Mouse (Mus musculus) midbrain, embryonic 16.5 days (tissue): ENCODE data around the gene Adipor2. TPM values are rescaled to one million over a fixed set of nuclear protein-coding genes. Genes with fewer than 3 reads are reported as not detected.

Experiments
- ATAC-seq: fragments of 200-750 bp; cut with Nextera tagmentation; 2 replicates; pipeline ENCODE4 v1.8.0; 2017; ENCODE audit warnings: moderate TSS enrichment
- H3K27ac ChIP-seq: fragments of 300-500 bp; sonication (generic); 2 replicates; pipeline ENCODE4 v1.5.1; 2014; ENCODE audit warnings: mild to moderate bottlenecking, low read length, mixed read lengths
- H3K27me3 ChIP-seq: fragments of 300-500 bp; sonication (generic); 2 replicates; pipeline ENCODE4 v1.6.1; 2014; ENCODE audit warnings: low read depth, low read length, mixed read lengths; ENCODE audit not compliant: control insufficient read depth, insufficient read depth
- H3K36me3 ChIP-seq: fragments of 300-500 bp; sonication (generic); 2 replicates; pipeline ENCODE4 v1.6.1; 2014; ENCODE audit warnings: mild to moderate bottlenecking, low read length, moderate library complexity, mixed read lengths; ENCODE audit not compliant: control insufficient read depth, insufficient read depth
- H3K4me1 ChIP-seq: fragments of 300-500 bp; sonication (generic); 2 replicates; pipeline ENCODE4 v1.6.1; 2014; ENCODE audit warnings: mild to moderate bottlenecking, low read length, mixed read lengths; ENCODE audit not compliant: control insufficient read depth, insufficient read depth
- H3K4me2 ChIP-seq: fragments of 300-500 bp; sonication (generic); 2 replicates; pipeline ENCODE4 v1.6.1; 2014; ENCODE audit warnings: mild to moderate bottlenecking, low read length, mixed read lengths
- H3K4me3 ChIP-seq: fragments of 300-500 bp; sonication (generic); 2 replicates; pipeline ENCODE4 v1.5.1; 2014; ENCODE audit warnings: low read depth, mild to moderate bottlenecking, low read length, moderate library complexity, mixed read lengths
- H3K9ac ChIP-seq: fragments of 300-500 bp; sonication (generic); 2 replicates; pipeline ENCODE4 v1.6.1; 2014; ENCODE audit warnings: low read depth, low read length, mixed read lengths
- H3K9me3 ChIP-seq: fragments of 300-500 bp; sonication (generic); replicated peaks from 2 replicates; pipeline ENCODE4 v1.6.1; 2014; ENCODE audit warnings: mild to moderate bottlenecking, low read length, mixed read lengths; ENCODE audit not compliant: control insufficient read depth, poor library complexity, severe bottlenecking
- WGBS: fragments of 180-500 bp; shearing (Covaris S2); extraction: QIAGEN DNeasy Blood & Tissue Kit; methylation state at CpG from one replicate; pipeline ENCODE4 v1.1.7; 2014; 5-methylcytosine and 5-hydroxymethylcytosine counted together
- polyA plus RNA-seq: library from polyadenylated mRNA; unstranded; fragments of >200 nt; fragmentation: Nextera tagmentation; extraction: Ambion mirVana; gene quantifications from 2 replicates; pipeline ENCODE4 v1.2.1, GENCODE M21; 2015

Adipor2 gene
- polyA plus RNA-seq, 1 experiment from 2014 or later, result 32.8 TPM

- no peak for ATAC-seq
- H3K27me3 ChIP-seq, result no peaks in the 10 kb centered on the region
- H3K4me3 ChIP-seq, result no peak overlapping the region
- no peaks in the 10 kb centered on the region for H3K36me3 ChIP-seq
- no peaks in the 10 kb centered on the region for H3K9me3 ChIP-seq
- H3K4me2 ChIP-seq, result no peak overlapping the region
- H3K27ac ChIP-seq, result no peak overlapping the region
- H3K4me1 ChIP-seq, result peaks cover 7% of the 10 kb centered on the region
- WGBS, result 37% methylated on average over 3 of the region's 3 CpGs
- no peak overlapping the region for H3K9ac ChIP-seq
Observed at GRCm38 (mm10) chr6:119333831-119334230, 83.7 kb downstream of the Adipor2 start.

- H3K9ac ChIP-seq, result no peak overlapping the region
- H3K4me1 ChIP-seq, result peaks cover 11% of the 10 kb centered on the region
- no peaks in the 10 kb centered on the region for H3K36me3 ChIP-seq
- no peak overlapping the region for H3K4me3 ChIP-seq
- WGBS, result 44% methylated on average over 3 of the region's 3 CpGs
- H3K27ac ChIP-seq, result no peak overlapping the region
- no peak for ATAC-seq
- no peak overlapping the region for H3K4me2 ChIP-seq
- no peaks in the 10 kb centered on the region for H3K27me3 ChIP-seq
- H3K9me3 ChIP-seq, result no peaks in the 10 kb centered on the region
Observed at GRCm38 (mm10) chr6:119333202-119333601, 84.3 kb downstream of the Adipor2 start.

GRCm38 (mm10) chr6:119332111-119332510, 85.4 kb downstream of the Adipor2 start:
- Histone ChIP-seq H3K27ac (no peak overlapping the region), H3K36me3 (no peaks in the 10 kb centered on the region), H3K4me2 (no peak overlapping the region), H3K9me3 (no peaks in the 10 kb centered on the region), H3K4me1 (peaks cover 21% of the 10 kb centered on the region), H3K9ac (no peak overlapping the region), H3K4me3 (no peak overlapping the region), H3K27me3 (no peaks in the 10 kb centered on the region)
- 14% methylated on average over 1 of the region's 1 CpGs for WGBS
- no peak for ATAC-seq

- peak within 1 kb of the TSS; percentile 76 for H3K27ac ChIP-seq
- H3K9me3 ChIP-seq, result no peaks in the 10 kb centered on the region
- H3K9ac ChIP-seq, result peak within 1 kb of the TSS; percentile 80
- peak within 1 kb of the TSS; percentile 68 for H3K4me3 ChIP-seq
- H3K4me2 ChIP-seq, result peak within 1 kb of the TSS; percentile 80
- peaks cover 29% of the 10 kb centered on the region for H3K4me1 ChIP-seq
- under 1% methylated on average over 31 of the region's 31 CpGs for WGBS
- ATAC-seq, result peak; percentile 67
- H3K27me3 ChIP-seq, result no peaks in the 10 kb centered on the region
- H3K36me3 ChIP-seq, result no peaks in the 10 kb centered on the region
Observed at GRCm38 (mm10) chr6:119330506-119330905, 87.0 kb downstream of the Adipor2 start, which contains the start of gene Lrtm2. Gene Lrtm2 (minus strand): TSS chr6:119330766.

GRCm38 (mm10) chr6:119329936-119330335, 87.6 kb downstream of the Adipor2 start:
- Histone ChIP-seq H3K4me2 (peak overlapping the region; percentile 80), H3K36me3 (no peaks in the 10 kb centered on the region), H3K4me3 (peak overlapping the region; percentile 68), H3K27ac (peak overlapping the region; percentile 76), H3K9me3 (no peaks in the 10 kb centered on the region), H3K9ac (peak overlapping the region; percentile 80), H3K4me1 (peaks cover 29% of the 10 kb centered on the region), H3K27me3 (no peaks in the 10 kb centered on the region)
- peak; percentile 41 for ATAC-seq
- WGBS, result 10% methylated on average over 6 of the region's 6 CpGs

- Histone ChIP-seq H3K4me3 (peak overlapping the region; percentile 68), H3K4me1 (peaks cover 29% of the 10 kb centered on the region), H3K27ac (peak overlapping the region; percentile 76), H3K36me3 (no peaks in the 10 kb centered on the region; the same call in 1 of the 2 replicates), H3K9ac (peak overlapping the region; percentile 80), H3K27me3 (no peaks in the 10 kb centered on the region), H3K9me3 (no peaks in the 10 kb centered on the region), H3K4me2 (peak overlapping the region; percentile 80)
- WGBS, result under 1% methylated on average over 8 of the region's 8 CpGs
- ATAC-seq, result peak; percentile 84
Observed at GRCm38 (mm10) chr6:119329215-119329714, 88.2 kb downstream of the Adipor2 start.

GRCm38 (mm10) chr6:119328521-119329115, 88.9 kb downstream of the Adipor2 start:
- 9% methylated on average over 11 of the region's 11 CpGs for WGBS
- H3K4me2 ChIP-seq, result peak overlapping the region; percentile 80
- H3K4me1 ChIP-seq, result peaks cover 29% of the 10 kb centered on the region
- H3K9ac ChIP-seq, result peak overlapping the region; percentile 80
- peak overlapping the region; percentile 76 for H3K27ac ChIP-seq
- peaks cover 2% of the 10 kb centered on the region; the same call in 1 of the 2 replicates for H3K36me3 ChIP-seq
- H3K9me3 ChIP-seq, result no peaks in the 10 kb centered on the region
- H3K27me3 ChIP-seq, result no peaks in the 10 kb centered on the region
- peak overlapping the region; percentile 68 for H3K4me3 ChIP-seq
- peak; percentile 20 for ATAC-seq

- 42% methylated on average over 7 of the region's 7 CpGs for WGBS
- H3K4me2 ChIP-seq, result no peak overlapping the region
- ATAC-seq, result no peak
- H3K36me3 ChIP-seq, result peaks cover 8% of the 10 kb centered on the region; the same call in 1 of the 2 replicates
- no peak overlapping the region for H3K27ac ChIP-seq
- H3K9me3 ChIP-seq, result no peaks in the 10 kb centered on the region
- H3K4me3 ChIP-seq, result no peak overlapping the region
- H3K4me1 ChIP-seq, result peaks cover 29% of the 10 kb centered on the region
- no peak overlapping the region for H3K9ac ChIP-seq
- H3K27me3 ChIP-seq, result no peaks in the 10 kb centered on the region; the same call in 1 of the 2 replicates
Observed at GRCm38 (mm10) chr6:119326541-119326940, 91.0 kb downstream of the Adipor2 start.

GRCm38 (mm10) chr6:119325978-119326377, 91.5 kb downstream of the Adipor2 start:
- Histone ChIP-seq H3K9ac (no peak overlapping the region), H3K4me2 (no peak overlapping the region), H3K36me3 (peaks cover 8% of the 10 kb centered on the region; the same call in 1 of the 2 replicates), H3K27me3 (no peaks in the 10 kb centered on the region; the same call in 1 of the 2 replicates), H3K4me3 (no peak overlapping the region), H3K27ac (no peak overlapping the region), H3K4me1 (peaks cover 23% of the 10 kb centered on the region), H3K9me3 (no peaks in the 10 kb centered on the region)
- no peak for ATAC-seq
- 79% methylated on average over 6 of the region's 6 CpGs for WGBS
